Mouse (Mus musculus) liver, postnatal 0 days (tissue): Measurements from ENCODE around the gene Tmem117. TPM values are rescaled to one million over a fixed set of nuclear protein-coding genes. Genes with fewer than 3 reads are reported as not detected.

ENCODE experiments used
- ATAC-seq: fragments of 200-750 bp; cut with Nextera tagmentation; 2 replicates; pipeline ENCODE4 v1.8.0; 2017; ENCODE audit warnings: mild to moderate bottlenecking, moderate library complexity
- DNase-seq: peaks from one replicate; pipeline ENCODE4 v3.0.0-alpha.2; 2016
- H3K27ac ChIP-seq: fragments of 300-500 bp; sonication (generic); 2 replicates; pipeline ENCODE4 v1.5.1; 2014; ENCODE audit warnings: antibody characterized with exemption, moderate library complexity, mild to moderate bottlenecking, low read depth
- H3K27me3 ChIP-seq: fragments of 300-500 bp; sonication (generic); 2 replicates; pipeline ENCODE4 v1.6.1; 2014; ENCODE audit warnings: low read length, control low read depth, mixed read lengths; ENCODE audit not compliant: insufficient read depth
- H3K36me3 ChIP-seq: fragments of 300-500 bp; sonication (generic); replicated peaks from 2 replicates; pipeline ENCODE4 v1.6.1; 2014; ENCODE audit warnings: mild to moderate bottlenecking, control low read depth, low read length, moderate library complexity, mixed read lengths; ENCODE audit not compliant: insufficient read depth
- H3K4me1 ChIP-seq: fragments of 300-500 bp; sonication (generic); 2 replicates; pipeline ENCODE4 v1.6.1; 2014; ENCODE audit warnings: antibody characterized with exemption, mild to moderate bottlenecking, control low read depth; ENCODE audit not compliant: insufficient read depth
- H3K4me2 ChIP-seq: fragments of 300-500 bp; sonication (generic); 2 replicates; pipeline ENCODE4 v1.6.1; 2014; ENCODE audit warnings: low read depth, mild to moderate bottlenecking, low read length, moderate library complexity, mixed read lengths
- H3K4me3 ChIP-seq: fragments of 300-500 bp; sonication (generic); 2 replicates; pipeline ENCODE4 v1.5.1; 2014; ENCODE audit warnings: low read depth, low read length
- H3K9ac ChIP-seq: fragments of 300-500 bp; sonication (generic); replicated peaks from 2 replicates; pipeline ENCODE4 v1.6.1; 2014; ENCODE audit warnings: mild to moderate bottlenecking, moderate library complexity
- H3K9me3 ChIP-seq: fragments of 300-500 bp; sonication (generic); 2 replicates; pipeline ENCODE4 v1.6.1; 2016; ENCODE audit warnings: mild to moderate bottlenecking, control low read depth, low read length, mixed read lengths
- CTCF ChIP-seq: sonication (generic); IDR thresholded peaks from 2 replicates; pipeline ENCODE4 v1.5.1; 2016; ENCODE audit warnings: antibody characterized with exemption, low read depth
- EP300 ChIP-seq: IDR thresholded peaks from 2 replicates; pipeline ENCODE4 v1.6.1; 2016; ENCODE audit warnings: antibody characterized with exemption, low read depth, mild to moderate bottlenecking
- WGBS: fragments of 180-500 bp; shearing (Covaris S2); extraction: QIAGEN DNeasy Blood & Tissue Kit; methylation state at CpG from one replicate; pipeline ENCODE4 v1.1.7; 2014; ENCODE audit not compliant: insufficient replicate concordance; 5-methylcytosine and 5-hydroxymethylcytosine counted together
- polyA plus RNA-seq: library from polyadenylated mRNA; unstranded; fragments of >200 nt; fragmentation: Nextera tagmentation; extraction: Ambion mirVana; gene quantifications from 2 replicates; pipeline ENCODE4 v1.2.1, GENCODE M21; 2015

Tmem117 gene
- polyA plus RNA-seq, 1 experiment from 2014 or later, result not detected

DNA sequence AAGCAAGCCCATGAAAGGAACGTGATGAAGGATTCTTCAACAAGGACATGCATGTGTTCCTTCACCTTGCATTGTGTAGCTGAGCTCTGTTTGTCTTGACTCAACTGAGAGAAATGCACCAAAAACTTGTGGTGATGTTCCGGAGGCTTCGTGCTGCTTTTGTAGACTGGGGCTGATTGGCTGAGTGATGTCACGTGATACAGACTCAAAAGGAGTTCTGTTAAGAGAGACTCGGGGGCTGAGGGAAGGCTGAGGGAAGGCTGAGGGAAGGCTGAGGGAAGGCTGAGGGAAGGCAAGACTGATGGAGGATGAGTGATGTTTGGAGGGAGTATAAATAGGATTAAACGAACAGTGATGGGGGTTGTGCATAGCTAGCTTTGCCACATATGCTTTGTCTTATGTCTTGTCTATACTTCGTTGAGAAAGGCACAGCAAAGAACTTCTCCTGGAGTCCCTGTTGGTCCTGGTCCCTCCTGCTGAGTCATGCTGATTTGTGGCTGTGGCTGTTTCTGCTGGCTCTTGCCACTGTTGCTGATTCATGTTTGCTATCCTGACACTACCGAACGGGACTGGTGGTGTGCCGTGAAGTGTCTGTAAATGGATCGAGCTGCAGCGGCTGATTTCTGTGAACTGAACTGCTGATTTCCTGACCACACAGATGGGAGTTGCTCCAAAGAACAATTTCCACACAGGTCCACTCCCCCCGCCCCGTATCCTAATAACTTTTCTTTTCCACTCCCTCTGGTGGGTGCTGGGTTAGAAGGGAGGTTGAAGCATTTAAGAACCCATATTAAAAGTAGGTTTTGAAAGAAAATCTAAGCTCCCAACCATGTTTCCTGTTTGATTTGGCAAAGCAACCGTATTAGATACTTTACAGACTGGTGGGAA lies 185.4 kb downstream of the Tmem117 start:
- H3K27me3 ChIP-seq, result no peaks in the 10 kb centered on the region
- H3K4me2 ChIP-seq, result no peak overlapping the region
- H3K27ac ChIP-seq, result no peak overlapping the region
- ATAC-seq, result no peak
- H3K36me3 ChIP-seq, result no peaks in the 10 kb centered on the region
- H3K9ac ChIP-seq, result no peak overlapping the region
- H3K9me3 ChIP-seq, result no peaks in the 10 kb centered on the region
- H3K4me3 ChIP-seq, result no peak overlapping the region
- H3K4me1 ChIP-seq, result no peaks in the 10 kb centered on the region
- DNase-seq, result no peak
- 78% methylated on average over 15 of the region's 15 CpGs for WGBS
- TF ChIP-seq EP300 (no peak), CTCF (no peak)

DNA sequence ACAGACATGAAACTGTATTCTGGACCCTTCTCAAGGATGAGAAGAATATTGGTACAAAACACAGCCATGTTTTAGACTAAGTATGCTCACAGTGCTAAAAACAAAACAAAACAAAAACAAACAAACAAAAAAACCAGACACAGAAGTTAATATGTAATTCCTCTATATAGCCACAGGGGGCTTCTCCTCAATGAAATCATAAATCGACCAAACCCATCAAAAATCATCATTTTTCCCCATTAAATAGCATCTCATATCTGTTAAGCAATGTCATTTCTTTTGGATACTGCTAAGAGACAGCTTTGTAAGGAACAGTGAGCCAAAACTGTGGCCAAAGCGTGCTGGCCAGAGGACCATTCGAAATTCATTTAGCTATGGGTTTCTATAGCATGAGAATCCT lies 206.6 kb downstream of the Tmem117 start:
- 68% methylated on average over 3 of the region's 3 CpGs for WGBS

DNA sequence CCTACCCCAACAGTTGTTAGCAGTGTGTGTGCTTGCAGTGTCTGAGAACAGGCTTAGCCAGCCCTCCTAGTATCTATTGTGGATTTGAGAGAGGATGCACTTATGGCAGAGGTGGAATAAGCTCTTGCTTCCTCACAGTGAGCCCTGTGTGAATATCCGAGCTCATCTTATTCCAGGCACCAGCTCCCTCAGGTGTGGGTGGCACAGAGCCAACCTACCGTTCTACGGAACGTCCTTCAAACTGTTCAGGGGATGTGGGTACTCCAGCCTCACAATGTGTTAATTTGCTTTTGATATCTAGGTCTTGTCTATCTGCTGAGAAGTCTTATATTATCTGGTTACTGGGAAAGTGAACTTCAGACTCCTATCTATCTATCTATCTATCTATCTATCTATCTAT lies 209.6 kb downstream of the Tmem117 start:
- Histone ChIP-seq H3K4me1 (no peaks in the 10 kb centered on the region), H3K9me3 (no peaks in the 10 kb centered on the region), H3K27ac (no peak overlapping the region), H3K27me3 (no peaks in the 10 kb centered on the region), H3K9ac (no peak overlapping the region), H3K36me3 (no peaks in the 10 kb centered on the region), H3K4me3 (no peak overlapping the region), H3K4me2 (no peak overlapping the region)
- DNase-seq (no peak), ATAC-seq (no peak)
- 81% methylated on average over 4 of the region's 4 CpGs for WGBS
- TF ChIP-seq CTCF (no peak), EP300 (no peak)

More for the DNA sequence above, 206.6 kb downstream of the Tmem117 start:
- Histone ChIP-seq H3K4me3 (no peak overlapping the region), H3K27me3 (no peaks in the 10 kb centered on the region), H3K9ac (no peak overlapping the region), H3K4me2 (no peak overlapping the region), H3K9me3 (no peaks in the 10 kb centered on the region), H3K27ac (no peak overlapping the region), H3K4me1 (no peaks in the 10 kb centered on the region), H3K36me3 (no peaks in the 10 kb centered on the region)
- TF ChIP-seq EP300, result no peak
- TF ChIP-seq CTCF, result no peak
- no peak for DNase-seq
- ATAC-seq, result no peak

DNA sequence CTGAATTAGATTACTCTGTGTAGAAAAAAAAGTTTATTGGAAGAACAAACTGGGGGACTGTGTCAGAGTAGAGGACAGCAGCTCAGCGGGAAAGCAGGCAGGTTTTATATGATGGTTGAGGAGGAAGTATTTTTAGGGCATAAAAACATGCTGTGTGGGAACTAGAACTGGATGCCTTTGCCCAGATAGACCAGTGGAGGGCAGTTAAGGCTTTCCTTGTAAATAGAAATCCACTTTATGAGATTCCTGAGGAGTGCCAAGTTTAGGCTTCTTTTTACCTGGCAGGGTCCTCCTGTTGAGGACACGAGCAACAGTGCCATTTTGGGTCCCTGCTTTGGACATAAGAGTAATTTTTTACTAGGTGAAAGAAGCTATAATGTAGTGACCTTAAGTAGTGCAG lies 218.5 kb downstream of the Tmem117 start:
- DNase-seq, result no peak

DNA sequence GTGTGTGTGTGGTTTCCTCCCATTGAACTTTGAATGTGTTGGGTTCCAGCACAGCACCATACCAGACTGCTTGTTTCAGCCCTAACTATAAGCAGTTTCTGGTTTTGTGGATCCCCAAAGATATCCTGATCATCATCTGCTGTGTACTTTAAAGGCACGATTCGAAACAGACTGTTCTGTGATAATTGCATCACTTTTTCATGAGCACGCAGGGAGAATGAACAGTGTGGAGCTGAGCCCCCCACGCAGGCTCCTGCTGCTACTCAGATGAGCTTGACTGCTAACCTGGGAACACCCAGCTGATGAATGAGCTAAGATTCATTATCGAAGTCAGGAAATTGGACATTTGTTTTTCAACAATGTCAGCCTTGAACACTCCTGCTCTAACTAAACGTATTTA lies 230.6 kb downstream of the Tmem117 start:
- Histone ChIP-seq H3K9ac (no peak overlapping the region), H3K36me3 (no peaks in the 10 kb centered on the region), H3K27ac (no peak overlapping the region), H3K4me2 (no peak overlapping the region), H3K4me3 (no peak overlapping the region), H3K27me3 (no peaks in the 10 kb centered on the region), H3K9me3 (no peaks in the 10 kb centered on the region), H3K4me1 (no peaks in the 10 kb centered on the region)
- TF ChIP-seq CTCF (no peak), EP300 (no peak)
- DNase-seq (no peak), ATAC-seq (no peak)
- 79% methylated on average over 6 of the region's 6 CpGs for WGBS

More for the DNA sequence above, 218.5 kb downstream of the Tmem117 start:
- Histone ChIP-seq H3K36me3 (no peaks in the 10 kb centered on the region), H3K27ac (no peak overlapping the region), H3K9me3 (no peaks in the 10 kb centered on the region), H3K27me3 (no peaks in the 10 kb centered on the region), H3K4me2 (no peak overlapping the region), H3K9ac (no peak overlapping the region), H3K4me1 (no peaks in the 10 kb centered on the region), H3K4me3 (no peak overlapping the region)
- TF ChIP-seq CTCF, result 0 out of 2 replicates have a peak, but pooled peaks have one; percentile 13
- TF ChIP-seq EP300, result no peak
- ATAC-seq, result no peak
- 65% methylated on average over 2 of the region's 2 CpGs for WGBS

DNA sequence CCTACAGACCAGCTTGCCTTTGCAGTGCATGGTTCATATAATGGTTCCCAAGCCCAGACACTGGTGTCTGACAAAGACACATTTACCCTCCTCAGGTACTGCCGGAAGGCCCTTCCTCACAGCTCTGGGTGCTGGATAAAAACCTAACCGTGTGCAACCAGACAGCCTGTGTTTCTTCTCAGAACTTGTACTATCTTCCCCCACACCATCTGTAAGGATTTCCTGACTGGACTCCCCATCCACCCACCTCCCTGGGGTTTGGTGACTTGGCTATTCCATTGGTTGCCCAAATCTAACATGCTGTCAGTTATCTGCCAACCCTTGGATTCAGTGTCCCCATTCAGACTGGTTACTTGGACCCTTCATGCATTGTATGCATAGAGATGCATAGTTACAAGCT lies 232.1 kb downstream of the Tmem117 start:
- Histone ChIP-seq H3K27ac (no peak overlapping the region), H3K4me2 (no peak overlapping the region), H3K9ac (no peak overlapping the region), H3K4me1 (no peaks in the 10 kb centered on the region), H3K4me3 (no peak overlapping the region), H3K36me3 (no peaks in the 10 kb centered on the region), H3K9me3 (no peaks in the 10 kb centered on the region), H3K27me3 (no peaks in the 10 kb centered on the region)
- DNase-seq (no peak), ATAC-seq (no peak)
- TF ChIP-seq CTCF (no peak), EP300 (no peak)
- 85% methylated on average over 2 of the region's 2 CpGs for WGBS
